Mouse (Mus musculus) intestine, embryonic 14.5 days (tissue): ENCODE data around the gene Olfr320. TPM values are rescaled to one million over a fixed set of nuclear protein-coding genes. Genes with fewer than 3 reads are reported as not detected.
"Not testable (repeated sequence)": the region's sequence is repeated elsewhere in the genome, so short reads cannot be mapped to it uniquely, and the experiment has no call there.

Source experiments
- ATAC-seq: fragments of 200-750 bp; cut with Nextera tagmentation; replicated peaks from 2 replicates; pipeline ENCODE4 v1.8.0; 2017; ENCODE audit warnings: low read depth, moderate number of reproducible peaks, moderate TSS enrichment, moderate library complexity; ENCODE audit not compliant: low FRiP score, low TSS enrichment
- DNase-seq: peaks from one replicate; pipeline ENCODE4 v3.0.0-alpha.2; 2018; ENCODE audit warnings: low spot score
- H3K27ac ChIP-seq: fragments of 300-500 bp; sonication (generic); 2 replicates; pipeline ENCODE4 v1.5.1; 2014; ENCODE audit warnings: low read depth, mild to moderate bottlenecking, control low read depth
- H3K27me3 ChIP-seq: fragments of 300-500 bp; sonication (generic); replicated peaks from 2 replicates; pipeline ENCODE4 v1.6.1; 2014; ENCODE audit warnings: low read length, control low read depth; ENCODE audit not compliant: control insufficient read depth, insufficient read depth
- H3K36me3 ChIP-seq: fragments of 300-500 bp; sonication (generic); 2 replicates; pipeline ENCODE4 v1.6.1; 2014; ENCODE audit warnings: low read length, control low read depth; ENCODE audit not compliant: control insufficient read depth, insufficient read depth
- H3K4me1 ChIP-seq: fragments of 300-500 bp; sonication (generic); replicated peaks from 2 replicates; pipeline ENCODE4 v1.6.1; 2014; ENCODE audit warnings: low read length, control low read depth, mixed read lengths; ENCODE audit not compliant: control insufficient read depth, insufficient read depth
- H3K4me2 ChIP-seq: fragments of 300-500 bp; sonication (generic); 2 replicates; pipeline ENCODE4 v1.6.1; 2014; ENCODE audit warnings: low read length
- H3K4me3 ChIP-seq: fragments of 300-500 bp; sonication (generic); 2 replicates; pipeline ENCODE4 v1.5.1; 2014; ENCODE audit warnings: low read depth, low read length, control low read depth, mixed read lengths
- H3K9ac ChIP-seq: fragments of 300-500 bp; sonication (generic); 2 replicates; pipeline ENCODE4 v1.6.1; 2014; ENCODE audit warnings: mild to moderate bottlenecking, low read length
- H3K9me3 ChIP-seq: fragments of 300-500 bp; sonication (generic); 2 replicates; pipeline ENCODE4 v1.6.1; 2016; ENCODE audit warnings: low read length, control low read depth; ENCODE audit not compliant: control insufficient read depth
- WGBS: fragments of 180-500 bp; shearing (Covaris S2); extraction: QIAGEN DNeasy Blood & Tissue Kit; methylation state at CpG from one replicate; pipeline ENCODE4 v1.1.7; 2014; 5-methylcytosine and 5-hydroxymethylcytosine counted together
- polyA plus RNA-seq: library from polyadenylated mRNA; unstranded; fragments of >200 nt; fragmentation: Nextera tagmentation; extraction: Ambion mirVana; gene quantifications from 2 replicates; pipeline ENCODE4 v1.2.1, GENCODE M21; 2014

The Olfr320 gene
- polyA plus RNA-seq, 1 experiment from 2014 or later, result not detected

- Histone ChIP-seq H3K36me3 (no peaks in the 10 kb centered on the region), H3K9ac (no peak overlapping the region), H3K27me3 (no peaks in the 10 kb centered on the region), H3K4me3 (no peak overlapping the region), H3K9me3 (no peaks in the 10 kb centered on the region), H3K4me2 (no peak overlapping the region), H3K4me1 (no peaks in the 10 kb centered on the region), H3K27ac (no peak overlapping the region)
- DNase-seq (no peak), ATAC-seq (no peak)
- 86% methylated on average over 3 of the region's 3 CpGs for WGBS
These were observed 25.7 kb upstream of the Olfr320 start for GRCm38 (mm10) chr11:58655151-58655550.

DNA sequence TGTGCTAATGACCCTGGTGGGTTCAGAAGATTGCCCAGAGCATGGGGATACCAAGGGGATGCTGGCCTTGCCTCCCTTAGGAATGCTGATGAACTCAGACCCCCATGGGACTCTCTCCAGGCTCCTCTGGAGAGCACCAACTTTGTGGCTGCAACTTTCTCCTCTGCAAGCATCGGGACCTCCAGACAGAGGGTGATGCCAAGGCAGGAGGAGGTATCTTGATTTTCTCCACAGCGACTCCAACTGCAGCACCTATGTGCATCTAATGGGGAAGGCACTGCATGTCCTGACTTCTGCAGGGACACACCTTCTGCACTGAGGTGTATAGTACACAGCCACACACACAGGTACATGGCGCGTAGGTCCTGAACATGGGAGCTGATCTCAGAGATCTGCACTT is 22.3 kb upstream of the Olfr320 start, which contains the start of gene Olfr322:
TSS of gene Olfr322 (plus strand) at position 187 of the 400 bp plus-strand sequence.
- DNase-seq, result no peak

DNA sequence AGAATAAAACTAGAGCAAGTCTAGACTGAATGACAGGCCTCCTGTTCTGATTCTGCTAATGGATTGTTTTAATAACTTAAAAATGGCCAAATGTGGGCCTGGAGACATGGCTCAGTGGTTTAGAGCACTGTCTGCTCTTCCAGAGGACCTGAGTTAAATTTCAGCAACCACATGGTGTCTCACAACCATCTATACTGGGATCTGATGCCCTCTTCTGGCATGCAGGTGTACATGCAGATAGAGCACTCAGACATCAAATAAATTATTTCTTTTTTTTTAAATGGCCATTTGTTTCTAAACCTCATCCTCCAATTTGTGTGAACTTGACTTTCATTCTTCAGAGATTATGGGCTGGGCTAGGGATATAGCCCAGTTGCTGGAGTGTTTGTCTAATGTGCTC is 11.6 kb upstream of the Olfr320 start:
- Histone ChIP-seq H3K4me1 (no peaks in the 10 kb centered on the region), H3K4me3 (no peak overlapping the region), H3K27me3 (no peaks in the 10 kb centered on the region), H3K4me2 (no peak overlapping the region), H3K9ac (no peak overlapping the region), H3K36me3 (no peaks in the 10 kb centered on the region), H3K9me3 (no peaks in the 10 kb centered on the region), H3K27ac (no peak overlapping the region)
- DNase-seq (no peak), ATAC-seq (no peak)

More for the DNA sequence above, 22.3 kb upstream of the Olfr320 start, which contains the start of gene Olfr322:
- no peak within 1 kb of the TSS for H3K27ac ChIP-seq
- H3K9ac ChIP-seq, result no peak within 1 kb of the TSS
- WGBS, result 76% methylated on average over 4 of the region's 4 CpGs
- ATAC-seq, result no peak
- H3K36me3 ChIP-seq, result no peaks in the 10 kb centered on the region
- H3K4me1 ChIP-seq, result no peaks in the 10 kb centered on the region
- H3K4me3 ChIP-seq, result no peak within 1 kb of the TSS
- H3K27me3 ChIP-seq, result no peaks in the 10 kb centered on the region
- H3K4me2 ChIP-seq, result no peak within 1 kb of the TSS
- H3K9me3 ChIP-seq, result no peaks in the 10 kb centered on the region

- 57% methylated on average over 4 of the region's 4 CpGs for WGBS
- ATAC-seq (no peak), DNase-seq (no peak)
- no peak overlapping the region for H3K27ac ChIP-seq
- H3K9me3 ChIP-seq, result no peaks in the 10 kb centered on the region
- H3K27me3 ChIP-seq, result no peaks in the 10 kb centered on the region
- H3K36me3 ChIP-seq, result no peaks in the 10 kb centered on the region
- no peak overlapping the region for H3K9ac ChIP-seq
- H3K4me1 ChIP-seq, result no peaks in the 10 kb centered on the region
- H3K4me3 ChIP-seq, result no peak overlapping the region
- no peak overlapping the region for H3K4me2 ChIP-seq
These were observed 9.1 kb upstream of the Olfr320 start for GRCm38 (mm10) chr11:58671825-58672224.

DNA sequence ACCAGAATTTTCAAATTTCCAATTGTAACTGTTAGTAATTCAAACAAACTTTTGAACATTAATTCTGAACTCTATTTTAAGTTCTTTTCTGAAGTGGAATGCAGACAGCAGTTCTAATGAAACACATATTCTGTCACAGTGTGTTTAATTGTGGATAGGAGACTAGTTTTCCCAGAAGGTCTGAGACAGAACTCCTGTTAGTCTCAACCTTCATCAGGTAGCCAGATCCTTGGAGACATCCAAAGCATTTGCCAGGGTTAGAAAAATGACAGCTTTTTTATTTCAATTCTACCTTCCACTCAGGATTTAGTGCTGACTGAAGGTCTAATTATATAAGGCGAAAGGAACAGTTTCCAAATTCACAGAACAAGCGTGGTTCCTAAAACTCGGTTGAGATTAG is 18.0 kb downstream of the Olfr320 start, which contains the start of gene Olfr319:
TSS of gene Olfr319 (plus strand) at position 301 of the 400 bp plus-strand sequence.
- Histone ChIP-seq H3K4me2 (no peak within 1 kb of the TSS), H3K36me3 (no peaks in the 10 kb centered on the region), H3K9ac (no peak within 1 kb of the TSS), H3K27ac (no peak within 1 kb of the TSS), H3K4me1 (no peaks in the 10 kb centered on the region), H3K9me3 (peaks cover 6% of the 10 kb centered on the region; the same call in 1 of the 2 replicates), H3K4me3 (no peak within 1 kb of the TSS), H3K27me3 (no peaks in the 10 kb centered on the region)
- DNase-seq, result no peak
- 92% methylated on average over 3 of the region's 3 CpGs for WGBS
- no peak for ATAC-seq

DNA sequence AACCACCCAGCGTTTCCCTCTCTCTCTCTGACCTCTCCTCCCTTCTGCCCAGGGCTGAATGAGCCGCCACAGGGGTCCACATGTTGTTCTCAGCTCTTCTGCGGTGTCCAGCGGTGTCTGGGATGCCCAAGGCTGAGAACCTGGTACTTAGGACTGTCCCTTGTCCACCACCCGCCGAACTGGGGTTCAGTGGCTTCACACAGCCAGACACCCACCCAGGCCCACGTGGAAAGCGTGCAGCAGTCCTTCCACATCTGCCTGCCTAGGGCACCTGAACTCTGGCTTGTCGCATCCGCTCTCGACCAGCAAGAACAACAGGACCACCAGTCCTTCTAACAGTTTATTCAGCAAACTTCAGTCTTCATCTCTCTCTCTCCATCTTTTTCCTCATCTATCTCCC is 28.2 kb downstream of the Olfr320 start:
- H3K4me3 ChIP-seq, result no peak overlapping the region
- H3K27ac ChIP-seq, result no peak overlapping the region
- H3K36me3 ChIP-seq, result no peaks in the 10 kb centered on the region
- no peaks in the 10 kb centered on the region for H3K9me3 ChIP-seq
- ATAC-seq (no peak), DNase-seq (no peak)
- H3K27me3 ChIP-seq, result no peaks in the 10 kb centered on the region
- H3K4me1 ChIP-seq, result no peaks in the 10 kb centered on the region
- no peak overlapping the region for H3K9ac ChIP-seq
- no peak overlapping the region for H3K4me2 ChIP-seq
- WGBS, result 86% methylated on average over 11 of the region's 11 CpGs

- not testable (repeated sequence) for H3K9ac ChIP-seq, H3K9me3 ChIP-seq, H3K36me3 ChIP-seq, H3K27me3 ChIP-seq, ATAC-seq, H3K27ac ChIP-seq, H3K4me1 ChIP-seq, H3K4me3 ChIP-seq, H3K4me2 ChIP-seq, DNase-seq
- WGBS, result 92% methylated on average over 6 of the region's 7 CpGs
These were observed 36.8 kb downstream of the Olfr320 start for GRCm38 (mm10) chr11:58717723-58718122.

GRCm38 (mm10) chr11:58719701-58720100 is 38.8 kb downstream of the Olfr320 start:
- no peaks in the 10 kb centered on the region for H3K4me1 ChIP-seq
- ATAC-seq (no peak), DNase-seq (no peak)
- no peak overlapping the region for H3K4me3 ChIP-seq
- no peak overlapping the region for H3K9ac ChIP-seq
- WGBS, result 78% methylated on average over 4 of the region's 4 CpGs
- no peaks in the 10 kb centered on the region for H3K9me3 ChIP-seq
- no peak overlapping the region for H3K4me2 ChIP-seq
- H3K27me3 ChIP-seq, result no peaks in the 10 kb centered on the region
- no peak overlapping the region for H3K27ac ChIP-seq
- H3K36me3 ChIP-seq, result no peaks in the 10 kb centered on the region

GRCm38 (mm10) chr11:58723914-58724313 is 43.0 kb downstream of the Olfr320 start, which contains the start of gene Olfr318:
TSS of gene Olfr318 (minus strand) at chr11:58724014.
- no peak for ATAC-seq
- H3K27me3 ChIP-seq, result no peaks in the 10 kb centered on the region
- no peak for DNase-seq
- no peaks in the 10 kb centered on the region for H3K4me1 ChIP-seq
- H3K9me3 ChIP-seq, result no peaks in the 10 kb centered on the region
- no peak within 1 kb of the TSS for H3K9ac ChIP-seq
- H3K36me3 ChIP-seq, result no peaks in the 10 kb centered on the region
- no peak within 1 kb of the TSS for H3K4me2 ChIP-seq
- H3K27ac ChIP-seq, result no peak within 1 kb of the TSS
- no peak within 1 kb of the TSS for H3K4me3 ChIP-seq
